Mouse (Mus musculus) erythroblast, embryonic 14.5 days (primary cell): Measurements from ENCODE around the gene Sp8. TPM values are rescaled to one million over a fixed set of nuclear protein-coding genes. Genes with fewer than 3 reads are reported as not detected.

ENCODE experiments used
- H3K27me3 ChIP-seq: 2 replicates; pipeline ENCODE4 v1.6.1; 2012; ENCODE audit warnings: inconsistent platforms; ENCODE audit not compliant: control insufficient read depth
- H3K36me3 ChIP-seq: 2 replicates; pipeline ENCODE4 v1.6.1; 2012; ENCODE audit warnings: mild to moderate bottlenecking, inconsistent platforms; ENCODE audit not compliant: control insufficient read depth
- H3K4me1 ChIP-seq: 2 replicates; pipeline ENCODE4 v1.6.1; 2012; ENCODE audit warnings: inconsistent platforms; ENCODE audit not compliant: control insufficient read depth
- H3K4me3 ChIP-seq: replicated peaks from 2 replicates; pipeline ENCODE3; 2012; ENCODE audit warnings: moderate library complexity, mild to moderate bottlenecking, inconsistent platforms
- H3K9me3 ChIP-seq: 2 replicates; pipeline ENCODE4 v1.6.1; 2012; ENCODE audit warnings: low read length, inconsistent platforms, mixed read lengths; ENCODE audit not compliant: control insufficient read depth
- GATA1 ChIP-seq: IDR thresholded peaks from 2 replicates; pipeline ENCODE4 v1.6.1; 2012; ENCODE audit warnings: low read length, inconsistent platforms, mixed read lengths
- TAL1 ChIP-seq: IDR thresholded peaks from 3 replicates; pipeline ENCODE4 v1.6.1; 2012; ENCODE audit warnings: low read length, inconsistent platforms, mixed read lengths
- polyA plus RNA-seq: library from polyadenylated mRNA; stranded (reverse); fragments of >175 nt; gene quantifications from 2 replicates; pipeline ENCODE4 v1.2.3, GENCODE M21; 2012

Sp8 gene
- not detected in 2 replicates for polyA plus RNA-seq

GRCm38 (mm10) chr12:118846221-118846620, at the start of gene Sp8:
Sp8 (plus strand) TSS chr12:118846329.
- no peak for TF ChIP-seq GATA1
- no peak for TF ChIP-seq TAL1
- no peaks in the 10 kb centered on the region for H3K36me3 ChIP-seq
- H3K27me3 ChIP-seq: peaks cover 100% of the 10 kb centered on the region
- H3K4me1 ChIP-seq: peaks cover 2% of the 10 kb centered on the region; the same call in 1 of the 2 replicates
- H3K9me3 ChIP-seq: peaks cover 2% of the 10 kb centered on the region; the same call in 1 of the 2 replicates
- peak within 1 kb of the TSS; percentile 22 for H3K4me3 ChIP-seq

- no peaks in the 10 kb centered on the region for H3K27me3 ChIP-seq
- H3K36me3 ChIP-seq: no peaks in the 10 kb centered on the region
- H3K9me3 ChIP-seq: no peaks in the 10 kb centered on the region
- TF ChIP-seq TAL1 (no peak), GATA1 (no peak)
- no peak overlapping the region for H3K4me3 ChIP-seq
- no peaks in the 10 kb centered on the region for H3K4me1 ChIP-seq
These were observed 34.7 kb upstream of the Sp8 start for GRCm38 (mm10) chr12:118811328-118811961.

DNA sequence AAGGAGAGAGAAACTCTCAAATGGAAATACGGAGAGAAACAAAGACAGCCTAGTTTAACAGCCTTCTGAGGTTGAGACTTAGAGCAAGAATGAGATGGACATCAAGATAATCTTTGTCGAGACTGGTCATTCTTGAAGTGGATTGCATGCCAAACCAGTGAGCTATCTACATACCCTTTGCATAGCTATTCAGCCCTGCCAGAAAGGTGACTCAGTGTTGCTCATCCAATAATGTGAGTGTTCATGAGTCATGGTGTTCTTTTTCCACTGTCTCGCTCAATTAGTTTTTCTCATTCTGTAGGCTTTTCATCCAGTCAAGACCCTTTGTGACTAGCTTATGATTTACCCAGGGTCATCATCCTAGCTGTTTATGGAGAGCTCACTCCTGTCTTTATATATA, 31.6 kb upstream of the Sp8 start:
- H3K9me3 ChIP-seq: no peaks in the 10 kb centered on the region
- TF ChIP-seq TAL1 (no peak), GATA1 (no peak)
- H3K36me3 ChIP-seq: no peaks in the 10 kb centered on the region
- no peaks in the 10 kb centered on the region for H3K27me3 ChIP-seq
- no peaks in the 10 kb centered on the region for H3K4me1 ChIP-seq
- H3K4me3 ChIP-seq: no peak overlapping the region

- H3K27me3 ChIP-seq: no peaks in the 10 kb centered on the region
- H3K9me3 ChIP-seq: no peaks in the 10 kb centered on the region
- no peak for TF ChIP-seq GATA1
- TF ChIP-seq TAL1: no peak
- no peaks in the 10 kb centered on the region for H3K4me1 ChIP-seq
- H3K4me3 ChIP-seq: no peak overlapping the region
- no peaks in the 10 kb centered on the region for H3K36me3 ChIP-seq
These were observed 30.0 kb upstream of the Sp8 start for GRCm38 (mm10) chr12:118816156-118816555.

DNA sequence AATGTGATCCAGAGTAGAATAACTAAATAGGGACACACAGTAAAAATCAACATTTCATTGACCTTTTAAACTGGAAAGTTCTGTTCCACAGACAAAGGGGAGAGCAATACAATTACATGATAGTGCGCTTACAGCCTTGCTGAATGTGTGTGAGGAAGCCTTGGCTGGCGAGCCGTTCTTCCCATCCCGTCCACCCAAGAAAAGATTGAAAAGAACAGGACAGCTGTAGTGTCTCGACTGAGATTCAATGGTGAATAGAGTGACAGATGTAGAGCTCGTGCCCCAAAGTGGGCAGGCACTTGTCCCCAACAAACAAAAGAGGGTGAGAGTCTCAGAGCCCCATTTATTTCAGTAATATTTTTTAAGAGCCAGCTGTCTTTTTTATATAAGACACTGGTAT, 16.2 kb upstream of the Sp8 start:
- H3K4me3 ChIP-seq: no peak overlapping the region
- H3K4me1 ChIP-seq: no peaks in the 10 kb centered on the region
- H3K36me3 ChIP-seq: no peaks in the 10 kb centered on the region
- TF ChIP-seq GATA1: no peak
- no peak for TF ChIP-seq TAL1
- no peaks in the 10 kb centered on the region for H3K9me3 ChIP-seq
- H3K27me3 ChIP-seq: peaks cover 1% of the 10 kb centered on the region

- Histone ChIP-seq H3K4me1 (no peaks in the 10 kb centered on the region), H3K4me3 (peak overlapping the region; percentile 26), H3K27me3 (peaks cover 67% of the 10 kb centered on the region), H3K36me3 (no peaks in the 10 kb centered on the region), H3K9me3 (no peaks in the 10 kb centered on the region)
- TF ChIP-seq TAL1: no peak
- TF ChIP-seq GATA1: no peak
These were observed 9.5 kb upstream of the Sp8 start for GRCm38 (mm10) chr12:118836411-118837341.

DNA sequence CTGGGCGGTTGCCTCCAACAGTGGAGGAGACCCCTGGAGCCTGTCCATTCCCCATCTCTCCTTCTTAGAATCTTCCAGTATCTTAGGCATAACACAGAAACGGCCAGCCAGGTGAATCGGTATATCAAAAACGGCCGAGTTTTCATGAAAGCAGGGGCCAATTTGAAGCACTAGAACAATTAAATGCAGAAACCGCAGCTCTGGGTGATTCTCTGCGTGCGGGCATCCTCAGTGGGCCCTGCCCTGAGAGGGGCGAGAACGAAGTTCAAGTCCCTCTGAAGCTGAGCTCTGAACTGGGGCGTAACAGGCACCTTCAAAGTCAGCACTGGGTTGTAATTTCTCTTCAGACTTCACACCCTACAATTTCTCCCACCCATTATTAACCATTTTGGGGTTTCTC, 8.8 kb upstream of the Sp8 start:
- peaks cover 74% of the 10 kb centered on the region for H3K27me3 ChIP-seq
- no peak overlapping the region for H3K4me3 ChIP-seq
- no peaks in the 10 kb centered on the region for H3K9me3 ChIP-seq
- no peak for TF ChIP-seq GATA1
- no peak for TF ChIP-seq TAL1
- H3K36me3 ChIP-seq: no peaks in the 10 kb centered on the region
- H3K4me1 ChIP-seq: no peaks in the 10 kb centered on the region

DNA sequence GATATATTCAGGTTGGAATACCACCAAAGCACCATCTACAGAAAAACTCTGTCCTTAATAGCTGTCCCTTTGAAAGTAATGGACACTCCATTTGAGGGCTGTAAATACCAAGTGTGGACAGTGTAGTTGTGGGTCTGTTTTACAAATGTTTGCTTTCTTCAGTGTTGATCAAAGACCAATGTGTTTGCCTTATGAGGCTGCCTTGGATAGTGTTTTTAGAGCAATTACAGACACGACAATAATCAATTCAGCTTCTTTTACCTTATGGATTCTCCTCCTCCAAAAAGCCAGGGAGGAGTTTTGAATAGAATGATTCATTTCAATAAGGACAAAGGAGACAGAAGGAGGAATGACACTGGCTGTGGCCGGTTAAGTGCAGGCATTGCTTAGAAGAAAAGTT, 7.9 kb upstream of the Sp8 start:
- no peaks in the 10 kb centered on the region for H3K4me1 ChIP-seq
- H3K9me3 ChIP-seq: no peaks in the 10 kb centered on the region
- H3K36me3 ChIP-seq: no peaks in the 10 kb centered on the region
- H3K4me3 ChIP-seq: no peak overlapping the region
- TF ChIP-seq TAL1: no peak
- no peak for TF ChIP-seq GATA1
- peaks cover 83% of the 10 kb centered on the region for H3K27me3 ChIP-seq

GRCm38 (mm10) chr12:118839398-118839797, 6.7 kb upstream of the Sp8 start:
- Histone ChIP-seq H3K36me3 (no peaks in the 10 kb centered on the region), H3K27me3 (peaks cover 95% of the 10 kb centered on the region), H3K9me3 (no peaks in the 10 kb centered on the region)

More at GRCm38 (mm10) chr12:118839398-118839797, 6.7 kb upstream of the Sp8 start:
- TF ChIP-seq TAL1 (no peak), GATA1 (no peak)
- H3K4me1 ChIP-seq: no peaks in the 10 kb centered on the region
- H3K4me3 ChIP-seq: no peak overlapping the region
